Mouse (Mus musculus) heart, embryonic 13.5 days (tissue): ENCODE data around the gene Flvcr1. TPM values are rescaled to one million over a fixed set of nuclear protein-coding genes. Genes with fewer than 3 reads are reported as not detected.

Experiments used
- ATAC-seq: fragments of 200-750 bp; cut with Nextera tagmentation; 2 replicates; pipeline ENCODE4 v1.8.0; 2017; ENCODE audit warnings: moderate TSS enrichment; ENCODE audit not compliant: insufficient number of reproducible peaks, low FRiP score, low TSS enrichment; ENCODE audit errors: extremely low read depth
- H3K27ac ChIP-seq: fragments of 300-500 bp; sonication (generic); replicated peaks from 2 replicates; pipeline ENCODE4 v1.5.1; 2015; ENCODE audit warnings: moderate library complexity, mild to moderate bottlenecking, inconsistent platforms
- H3K27me3 ChIP-seq: fragments of 300-500 bp; sonication (generic); replicated peaks from 2 replicates; pipeline ENCODE4 v1.6.1; 2015; ENCODE audit warnings: mild to moderate bottlenecking, inconsistent platforms
- H3K36me3 ChIP-seq: fragments of 300-500 bp; sonication (generic); 2 replicates; pipeline ENCODE4 v1.6.1; 2015; ENCODE audit warnings: mild to moderate bottlenecking, inconsistent platforms
- H3K4me1 ChIP-seq: fragments of 300-500 bp; sonication (generic); 2 replicates; pipeline ENCODE4 v1.6.1; 2015; ENCODE audit warnings: inconsistent platforms
- H3K4me2 ChIP-seq: fragments of 300-500 bp; sonication (generic); 2 replicates; pipeline ENCODE4 v1.6.1; 2015; ENCODE audit warnings: inconsistent platforms, mild to moderate bottlenecking, moderate library complexity
- H3K4me3 ChIP-seq: fragments of 300-500 bp; sonication (generic); 2 replicates; pipeline ENCODE4 v1.5.1; 2015; ENCODE audit warnings: moderate library complexity, mild to moderate bottlenecking, inconsistent platforms
- H3K9ac ChIP-seq: fragments of 300-500 bp; sonication (generic); 2 replicates; pipeline ENCODE4 v1.6.1; 2015; ENCODE audit warnings: inconsistent platforms, mild to moderate bottlenecking, moderate library complexity
- H3K9me3 ChIP-seq: fragments of 300-500 bp; sonication (generic); 2 replicates; pipeline ENCODE4 v1.6.1; 2016; ENCODE audit warnings: inconsistent platforms
- WGBS: fragments of 180-500 bp; shearing (Covaris S2); methylation state at CpG from one replicate; pipeline ENCODE4 v1.1.7; 2015; ENCODE audit warnings: mixed read lengths; 5-methylcytosine and 5-hydroxymethylcytosine counted together
- polyA plus RNA-seq: library from polyadenylated mRNA; unstranded; fragments of >200 nt; fragmentation: Nextera tagmentation; extraction: Ambion mirVana; gene quantifications from 2 replicates; pipeline ENCODE4 v1.2.1, GENCODE M21; 2015

The Flvcr1 gene
- polyA plus RNA-seq, 1 experiment from 2014 or later: 2.6 TPM

DNA sequence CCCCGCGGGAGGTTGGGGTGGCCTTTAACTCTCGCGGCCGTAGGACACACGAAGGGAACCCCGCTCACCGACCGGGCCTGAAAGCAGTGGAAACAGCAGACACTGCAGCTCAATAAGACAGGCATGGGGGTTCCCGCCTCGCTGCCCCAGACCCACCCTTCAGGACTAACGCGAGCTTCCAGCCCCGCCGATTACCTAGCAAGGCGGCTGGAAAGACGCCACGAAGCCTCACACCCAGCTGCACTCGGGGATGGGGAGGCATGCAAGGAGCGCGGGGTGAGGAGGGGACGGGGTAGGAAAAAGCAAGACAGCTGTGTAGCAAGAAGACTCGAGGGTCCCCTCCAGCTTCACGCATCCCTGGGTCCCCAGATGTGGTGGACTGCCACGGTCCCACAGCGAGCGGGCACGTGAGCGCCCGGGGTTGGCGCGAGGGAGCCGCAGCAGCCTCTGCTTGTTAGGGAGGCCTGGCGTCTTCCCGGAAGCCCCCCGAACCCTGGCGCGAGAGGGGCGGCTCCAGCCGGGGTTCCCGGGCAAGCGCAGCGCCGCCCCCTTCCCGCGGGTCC, 47.4 kb downstream of the Flvcr1 start:
- 1% methylated on average over 46 of the region's 46 CpGs for WGBS
- Histone ChIP-seq H3K4me1 (peaks cover 64% of the 10 kb centered on the region), H3K27me3 (no peaks in the 10 kb centered on the region)

DNA sequence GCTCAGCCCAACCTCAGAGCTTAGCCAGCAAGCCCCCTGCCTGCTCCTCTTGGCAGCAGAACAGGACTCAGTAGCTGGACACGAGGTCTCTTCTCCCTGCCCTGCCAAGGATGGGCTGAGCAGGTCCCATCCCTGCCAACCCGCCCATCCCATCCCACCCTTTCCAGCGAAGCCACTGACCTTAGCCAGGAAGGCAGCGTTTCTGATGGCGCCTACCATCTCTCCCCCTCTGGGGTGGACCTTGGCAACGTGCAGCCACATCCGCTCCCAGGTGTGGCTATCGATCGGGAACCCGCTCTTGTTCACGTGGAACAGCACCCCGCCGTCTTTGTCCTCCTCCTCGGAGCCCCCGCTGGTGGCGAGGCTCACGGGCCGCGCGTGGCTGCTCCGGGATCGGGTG, 48.0 kb downstream of the Flvcr1 start:
- peaks cover 33% of the 10 kb centered on the region for H3K36me3 ChIP-seq
- peak overlapping the region; percentile 97 for H3K9ac ChIP-seq
- H3K4me2 ChIP-seq: peak overlapping the region; percentile 99
- no peak for ATAC-seq
- H3K27me3 ChIP-seq: no peaks in the 10 kb centered on the region
- H3K4me3 ChIP-seq: peak overlapping the region; percentile 82
- H3K4me1 ChIP-seq: peaks cover 70% of the 10 kb centered on the region
- H3K9me3 ChIP-seq: no peaks in the 10 kb centered on the region
- 4% methylated on average over 22 of the region's 22 CpGs for WGBS
- peak overlapping the region; percentile 96 for H3K27ac ChIP-seq

More for the DNA sequence above, 47.4 kb downstream of the Flvcr1 start:
- peaks cover 27% of the 10 kb centered on the region for H3K36me3 ChIP-seq
- no peaks in the 10 kb centered on the region for H3K9me3 ChIP-seq
- peak overlapping the region; percentile 96 for H3K27ac ChIP-seq
- H3K9ac ChIP-seq: peak overlapping the region; percentile 97
- no peak; the same call in 1 of the 2 replicates for ATAC-seq
- H3K4me2 ChIP-seq: peak overlapping the region; percentile 99
- peak overlapping the region; percentile 82 for H3K4me3 ChIP-seq

DNA sequence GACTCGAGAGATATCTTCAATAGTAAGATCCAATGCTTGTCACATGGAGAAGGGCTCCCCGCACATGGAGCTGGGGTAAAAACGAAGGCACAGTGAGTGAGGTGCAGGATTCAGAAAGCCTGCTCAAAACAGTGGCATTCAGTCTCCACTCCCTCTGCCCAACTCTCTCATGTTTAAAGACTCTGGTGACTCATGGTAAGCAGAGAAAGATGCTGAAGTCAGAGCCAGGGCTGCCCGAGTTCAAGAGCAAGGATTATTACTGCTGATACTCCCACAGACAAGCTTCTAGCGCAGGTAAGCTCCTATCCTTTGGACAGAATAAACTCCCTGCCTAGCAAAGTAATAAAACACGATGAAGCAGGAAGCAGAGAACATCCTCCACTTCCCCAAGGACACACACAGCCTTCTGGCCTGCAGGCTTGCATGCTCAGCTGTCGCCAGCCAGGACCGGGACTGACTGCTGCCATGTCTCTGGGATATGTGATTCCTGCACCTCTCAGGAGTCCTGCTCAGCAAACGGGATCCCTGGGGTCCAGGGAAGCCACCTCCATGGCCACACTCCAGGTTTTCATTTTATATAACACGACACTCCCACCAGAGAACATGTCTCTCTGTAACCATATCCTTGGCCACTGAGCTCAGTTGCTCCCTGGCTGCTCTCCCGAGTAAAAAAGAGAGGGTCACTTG, 48.9 kb downstream of the Flvcr1 start:
- H3K36me3 ChIP-seq: peaks cover 42% of the 10 kb centered on the region
- peak overlapping the region; percentile 96 for H3K27ac ChIP-seq
- H3K9me3 ChIP-seq: no peaks in the 10 kb centered on the region
- H3K4me3 ChIP-seq: peak overlapping the region; percentile 82
- WGBS: 25% methylated on average over 11 of the region's 11 CpGs
- peak overlapping the region; percentile 99 for H3K4me2 ChIP-seq
- no peak for ATAC-seq
- H3K9ac ChIP-seq: peak overlapping the region; percentile 97
- peaks cover 77% of the 10 kb centered on the region for H3K4me1 ChIP-seq
- H3K27me3 ChIP-seq: no peaks in the 10 kb centered on the region

DNA sequence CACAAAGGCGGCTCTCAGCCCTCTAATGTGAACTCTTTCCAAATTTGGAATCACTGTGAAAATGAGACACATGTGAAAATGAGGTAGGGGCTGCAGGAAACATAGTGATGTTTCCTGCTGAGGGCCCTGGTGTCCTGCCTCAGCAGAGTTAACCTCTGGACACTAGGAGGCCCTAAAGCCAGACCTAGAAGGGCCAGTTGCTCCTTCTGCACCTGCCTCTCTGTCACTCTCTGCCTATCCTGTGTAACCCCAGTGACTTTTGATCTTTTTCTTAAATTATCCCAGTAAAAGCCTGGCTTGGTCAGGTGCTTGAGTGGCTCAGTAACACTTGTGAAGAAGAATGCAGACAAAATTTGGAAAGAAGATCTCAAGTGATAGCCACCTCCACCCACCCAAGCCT, 51.1 kb downstream of the Flvcr1 start:
- Histone ChIP-seq H3K9me3 (no peaks in the 10 kb centered on the region), H3K36me3 (peaks cover 64% of the 10 kb centered on the region), H3K27ac (peak overlapping the region; percentile 51), H3K4me2 (no peak overlapping the region), H3K4me3 (no peak overlapping the region), H3K4me1 (peaks cover 67% of the 10 kb centered on the region), H3K9ac (peak overlapping the region; percentile 47), H3K27me3 (no peaks in the 10 kb centered on the region)
- 45% methylated on average over 1 of the region's 1 CpGs for WGBS
- no peak for ATAC-seq

DNA sequence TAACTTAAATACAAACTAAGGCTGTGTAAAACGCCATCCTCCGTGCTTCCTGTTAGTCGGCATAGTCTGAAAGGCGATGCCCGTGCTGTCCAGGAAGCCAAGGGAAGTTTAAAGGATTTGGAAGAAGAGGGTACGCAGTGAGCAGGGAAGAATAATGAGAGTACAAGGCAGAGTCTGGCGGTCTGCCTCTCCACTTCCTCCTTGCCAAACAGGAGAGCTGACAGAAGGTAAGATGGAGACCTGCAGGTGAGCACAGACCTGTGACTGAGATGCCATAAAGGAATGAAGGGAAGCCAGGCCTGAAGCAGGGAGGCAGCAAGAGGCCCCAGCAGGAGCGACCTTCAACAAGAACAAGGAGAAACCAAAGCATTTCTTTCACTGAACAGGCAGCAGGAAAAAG, 51.8 kb downstream of the Flvcr1 start:
- Histone ChIP-seq H3K27me3 (no peaks in the 10 kb centered on the region), H3K27ac (peak overlapping the region; percentile 51), H3K4me2 (no peak overlapping the region), H3K9ac (peak overlapping the region; percentile 47), H3K9me3 (no peaks in the 10 kb centered on the region), H3K36me3 (peaks cover 70% of the 10 kb centered on the region), H3K4me1 (peaks cover 69% of the 10 kb centered on the region), H3K4me3 (no peak overlapping the region)
- ATAC-seq: no peak
- 86% methylated on average over 8 of the region's 8 CpGs for WGBS

DNA sequence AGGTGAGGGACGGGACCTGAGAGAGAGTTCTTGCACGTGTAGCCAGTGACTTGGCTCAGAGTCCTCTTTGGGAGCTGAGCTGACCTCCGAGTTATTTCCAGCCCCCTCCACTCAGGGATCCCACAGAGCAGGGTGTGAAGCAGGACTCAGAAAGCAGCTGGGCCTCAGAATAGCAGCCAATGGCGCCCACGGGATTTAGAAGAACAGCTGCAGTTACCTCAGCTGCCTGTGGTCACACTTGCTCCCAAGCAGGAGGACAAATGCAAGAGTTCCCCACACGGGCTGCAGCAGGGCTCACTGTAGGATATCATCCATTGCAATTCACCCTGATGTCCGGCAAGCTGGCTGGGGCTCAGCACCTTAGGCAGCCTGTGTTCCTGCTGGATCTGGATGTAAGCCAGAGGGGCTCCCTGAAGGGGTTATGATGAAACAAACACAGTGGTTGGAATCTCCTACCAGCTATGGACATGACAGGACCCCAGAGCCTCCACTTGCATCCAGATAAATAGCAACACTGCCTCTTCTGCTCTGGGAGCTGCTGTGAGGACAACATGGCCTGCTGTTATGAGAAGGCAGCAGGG, 53.3 kb downstream of the Flvcr1 start:
- Histone ChIP-seq H3K9ac (peak overlapping the region; percentile 63), H3K9me3 (no peaks in the 10 kb centered on the region), H3K36me3 (peaks cover 84% of the 10 kb centered on the region), H3K27me3 (no peaks in the 10 kb centered on the region), H3K4me3 (no peak overlapping the region), H3K27ac (peak overlapping the region; percentile 88), H3K4me1 (peaks cover 70% of the 10 kb centered on the region), H3K4me2 (peak overlapping the region; percentile 15)
- 0 out of 2 replicates have a peak, but pooled peaks have one; percentile 15 for ATAC-seq
- WGBS: 23% methylated on average over 7 of the region's 7 CpGs

DNA sequence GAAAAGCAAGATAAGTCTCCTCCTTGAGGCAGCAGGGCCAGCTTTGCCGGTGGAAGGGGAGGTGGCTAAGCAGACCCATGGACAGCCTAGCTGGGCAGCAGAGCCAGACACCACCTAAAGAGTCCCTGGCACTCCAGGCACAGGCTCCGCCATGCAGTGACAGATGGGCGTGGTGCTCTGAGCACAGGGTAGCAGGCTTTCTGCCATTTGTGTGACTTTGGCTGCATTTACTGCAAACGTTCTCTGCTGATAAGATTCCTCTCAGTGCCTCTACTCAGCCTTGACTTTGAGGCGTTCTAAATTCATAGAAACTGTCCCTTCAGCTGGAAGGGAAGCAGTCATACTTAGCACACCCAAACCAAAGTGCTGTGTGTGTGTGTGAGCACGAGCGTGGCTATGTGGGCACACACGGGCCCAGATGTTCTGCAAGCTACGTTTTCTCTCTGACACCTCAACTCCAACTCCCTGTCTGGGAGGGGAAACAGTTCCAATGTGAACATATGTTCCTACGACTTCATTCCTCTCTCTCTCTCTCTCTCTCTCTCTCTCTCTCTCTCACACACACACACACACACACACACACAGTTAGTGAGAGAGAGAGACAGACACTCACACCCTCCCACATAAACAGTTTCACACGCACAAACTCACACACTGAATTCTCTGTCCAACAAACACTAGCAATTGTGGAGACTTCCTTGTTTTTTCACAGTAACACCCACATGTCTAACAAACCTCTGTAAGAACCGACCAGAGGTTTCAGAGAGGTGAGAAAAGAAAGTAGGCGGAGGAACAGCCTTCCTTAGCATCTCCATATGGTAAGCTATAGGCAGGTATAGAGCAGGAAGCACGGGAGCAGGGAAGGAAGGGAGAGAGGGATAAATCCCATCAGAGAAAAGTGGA, 54.0 kb downstream of the Flvcr1 start:
- H3K27ac ChIP-seq: peak overlapping the region; percentile 88
- no peaks in the 10 kb centered on the region for H3K9me3 ChIP-seq
- peak; percentile 12; the same call in 1 of the 2 replicates for ATAC-seq
- peaks cover 91% of the 10 kb centered on the region for H3K36me3 ChIP-seq
- no peaks in the 10 kb centered on the region for H3K27me3 ChIP-seq
- no peak overlapping the region for H3K4me3 ChIP-seq
- peak overlapping the region; percentile 15; the same call in 1 of the 2 replicates for H3K4me2 ChIP-seq
- H3K9ac ChIP-seq: peak overlapping the region; percentile 63
- H3K4me1 ChIP-seq: peaks cover 62% of the 10 kb centered on the region
- WGBS: 57% methylated on average over 14 of the region's 14 CpGs

DNA sequence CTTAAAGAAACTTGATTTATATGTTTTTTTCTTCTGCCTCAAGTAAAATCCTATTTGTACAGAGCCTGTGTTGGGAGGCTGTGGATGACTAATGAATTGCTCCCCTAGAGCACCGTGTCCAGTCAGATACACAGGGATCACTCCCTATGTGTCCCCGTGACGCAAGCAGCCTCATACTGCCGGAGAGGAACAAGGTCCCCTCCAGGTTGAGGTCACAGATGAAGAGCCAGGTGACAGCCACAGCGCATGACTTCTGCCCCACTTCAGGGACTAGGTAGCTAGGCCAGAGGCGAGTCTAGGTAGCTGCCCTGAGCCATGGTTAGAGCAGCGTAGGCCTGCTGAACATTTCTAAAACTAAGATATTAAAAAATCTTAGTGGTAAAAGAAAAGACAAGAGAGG, 57.9 kb downstream of the Flvcr1 start:
- no peaks in the 10 kb centered on the region for H3K9me3 ChIP-seq
- no peaks in the 10 kb centered on the region for H3K27me3 ChIP-seq
- H3K9ac ChIP-seq: no peak overlapping the region
- WGBS: 90% methylated on average over 7 of the region's 7 CpGs
- H3K4me2 ChIP-seq: no peak overlapping the region
- H3K36me3 ChIP-seq: peaks cover 91% of the 10 kb centered on the region
- no peak overlapping the region for H3K4me3 ChIP-seq
- no peak overlapping the region for H3K27ac ChIP-seq
- no peak for ATAC-seq
- peaks cover 49% of the 10 kb centered on the region for H3K4me1 ChIP-seq

DNA sequence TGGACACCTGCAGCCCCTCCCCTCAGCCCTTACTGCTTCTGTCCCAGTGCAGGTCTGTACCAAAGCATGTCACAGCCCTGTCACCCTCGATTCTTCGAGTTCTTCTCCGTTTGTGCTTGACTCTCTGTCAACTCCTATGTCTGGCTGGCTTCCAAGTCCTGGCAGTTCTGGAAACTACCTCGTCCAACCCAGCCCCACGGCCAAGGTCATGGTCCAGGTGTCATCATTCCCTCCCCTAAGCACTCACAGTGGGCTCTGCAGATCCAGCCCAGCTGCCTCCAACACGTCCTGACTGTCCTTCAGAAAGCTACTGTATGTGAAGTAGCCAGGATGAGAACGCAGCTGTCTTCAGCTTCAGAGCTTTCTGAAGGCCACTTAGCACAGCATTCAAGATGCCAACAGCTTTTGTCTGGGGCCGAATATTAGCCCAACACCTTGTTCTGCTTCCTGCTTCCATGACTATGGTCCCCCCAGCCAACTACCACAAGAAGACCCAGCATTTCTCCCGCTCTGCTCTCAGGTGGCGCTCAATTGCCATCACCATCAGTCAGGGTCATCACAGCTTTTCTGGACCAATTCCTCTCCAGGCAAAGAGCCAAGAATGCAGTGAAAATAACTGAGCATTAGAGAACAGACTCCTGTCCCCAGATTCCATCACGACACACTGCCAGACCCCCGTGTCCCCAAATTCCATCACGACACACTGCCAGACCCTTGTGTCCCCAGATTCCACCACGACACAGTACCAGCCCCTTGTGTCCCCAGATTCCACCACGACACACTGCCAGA, 60.8 kb downstream of the Flvcr1 start:
- H3K9ac ChIP-seq: peak overlapping the region; percentile 39

DNA sequence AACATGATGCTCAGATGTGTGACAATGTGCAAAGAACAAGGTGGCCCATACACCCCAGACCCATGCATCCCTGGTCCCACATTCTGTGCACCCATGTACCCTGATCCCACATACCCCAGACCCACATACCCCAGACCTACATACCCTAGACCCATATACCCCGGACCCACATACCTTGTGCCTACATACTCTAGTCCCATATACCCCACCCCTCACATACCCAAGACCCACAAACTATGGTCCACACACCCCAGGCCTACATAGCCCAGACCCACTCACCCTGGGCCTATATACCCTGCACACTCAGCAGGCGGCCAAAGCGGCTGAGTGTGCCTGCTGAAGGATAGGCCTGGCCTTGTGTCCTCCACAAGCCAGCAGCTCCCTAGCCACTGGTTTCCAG, 63.2 kb downstream of the Flvcr1 start:
- no peak for ATAC-seq
- no peak overlapping the region for H3K4me2 ChIP-seq
- no peaks in the 10 kb centered on the region for H3K27me3 ChIP-seq
- H3K9me3 ChIP-seq: no peaks in the 10 kb centered on the region
- peaks cover 92% of the 10 kb centered on the region for H3K36me3 ChIP-seq
- no peak overlapping the region for H3K4me3 ChIP-seq
- H3K4me1 ChIP-seq: peaks cover 39% of the 10 kb centered on the region
- H3K9ac ChIP-seq: no peak overlapping the region
- WGBS: 80% methylated on average over 3 of the region's 3 CpGs
- H3K27ac ChIP-seq: no peak overlapping the region

More for the DNA sequence above, 60.8 kb downstream of the Flvcr1 start:
- Histone ChIP-seq H3K27ac (peak overlapping the region; percentile 83), H3K4me2 (no peak overlapping the region), H3K36me3 (peaks cover 91% of the 10 kb centered on the region), H3K27me3 (no peaks in the 10 kb centered on the region), H3K4me1 (peaks cover 31% of the 10 kb centered on the region), H3K4me3 (no peak overlapping the region), H3K9me3 (no peaks in the 10 kb centered on the region)
- ATAC-seq: no peak
- WGBS: 42% methylated on average over 15 of the region's 15 CpGs
